Mouse (Mus musculus) adipose tissue, adult 10 weeks (tissue): ENCODE measurements around the gene Prpf39. TPM values are rescaled to one million over a fixed set of nuclear protein-coding genes. Genes with fewer than 3 reads are reported as not detected.

ENCODE experiments used
- polyA plus RNA-seq: library from polyadenylated mRNA; stranded (reverse); fragments of 350-450 nt; fragmentation: Illumina TruSeq; extraction: RNeasy Lipid Tissue Mini Kit (QIAGEN cat#74804); gene quantifications from one replicate; pipeline ENCODE4 v1.2.3, GENCODE M21; 2014; ENCODE audit warnings: low read depth, low replicate concordance

The Prpf39 gene
- 41.9 TPM for polyA plus RNA-seq

GRCm38 (mm10) chr12:65036190-65036870 is at the start of gene Prpf39:
Gene Prpf39 (plus strand): TSS chr12:65036333.

GRCm38 (mm10) chr12:65073611-65074178 is 37.6 kb downstream of the Prpf39 start, which contains the start of gene Fkbp3:
Gene Fkbp3 (minus strand): TSS chr12:65074007.

GRCm38 (mm10) chr12:65075085-65075732 is 39.1 kb downstream of the Prpf39 start, which contains the start of gene Fancm:
Gene Fancm (plus strand): TSS chr12:65075603.

Other genes starting within 250 kb of the Prpf39 start
- 7.2 TPM for gene Gm527, start 118.4 kb upstream of the Prpf39 start, polyA plus RNA-seq
- 4.8 TPM for gene Klhl28, start 70.8 kb upstream of the Prpf39 start, polyA plus RNA-seq
- gene Togaram1, start 70.5 kb upstream of the Prpf39 start, polyA plus RNA-seq = 17.5 TPM
- 79.0 TPM for gene Fkbp3, start 37.7 kb downstream of the Prpf39 start, polyA plus RNA-seq
- 6.7 TPM for gene Fancm, start 39.3 kb downstream of the Prpf39 start, polyA plus RNA-seq
- 0.65 TPM for gene Mis18bp1, start 136.3 kb downstream of the Prpf39 start, polyA plus RNA-seq
- 1.7 TPM for gene Wdr20rt, start 189.2 kb downstream of the Prpf39 start, polyA plus RNA-seq